Mouse (Mus musculus) liver, embryonic 16.5 days (tissue): ENCODE data around the gene Atp2b2. TPM values are rescaled to one million over a fixed set of nuclear protein-coding genes. Genes with fewer than 3 reads are reported as not detected.

ENCODE experiments used
- ATAC-seq: fragments of 200-750 bp; cut with Nextera tagmentation; 2 replicates; pipeline ENCODE4 v1.8.0; 2017; ENCODE audit warnings: low read depth, mild to moderate bottlenecking, moderate number of reproducible peaks, moderate library complexity
- H3K27ac ChIP-seq: fragments of 300-500 bp; sonication (generic); 2 replicates; pipeline ENCODE4 v1.5.1; 2014; ENCODE audit warnings: mild to moderate bottlenecking, low read length
- H3K27me3 ChIP-seq: fragments of 300-500 bp; sonication (generic); 2 replicates; pipeline ENCODE4 v1.6.1; 2014; ENCODE audit warnings: low read depth, low read length, mixed read lengths; ENCODE audit not compliant: control insufficient read depth, insufficient read depth
- H3K36me3 ChIP-seq: fragments of 300-500 bp; sonication (generic); 2 replicates; pipeline ENCODE4 v1.6.1; 2014; ENCODE audit warnings: mild to moderate bottlenecking; ENCODE audit not compliant: control insufficient read depth, insufficient read depth
- H3K4me1 ChIP-seq: fragments of 300-500 bp; sonication (generic); 2 replicates; pipeline ENCODE4 v1.6.1; 2014; ENCODE audit warnings: low read depth, low read length, mixed read lengths; ENCODE audit not compliant: control insufficient read depth
- H3K4me2 ChIP-seq: fragments of 300-500 bp; sonication (generic); 2 replicates; pipeline ENCODE4 v1.6.1; 2014; ENCODE audit warnings: low read depth, low read length, mixed read lengths
- H3K4me3 ChIP-seq: fragments of 300-500 bp; sonication (generic); 2 replicates; pipeline ENCODE4 v1.5.1; 2014; ENCODE audit warnings: low read depth, mild to moderate bottlenecking, low read length
- H3K9ac ChIP-seq: fragments of 300-500 bp; sonication (generic); 2 replicates; pipeline ENCODE4 v1.6.1; 2014; ENCODE audit warnings: low read depth, low read length
- H3K9me3 ChIP-seq: fragments of 300-500 bp; sonication (generic); replicated peaks from 2 replicates; pipeline ENCODE4 v1.6.1; 2016; ENCODE audit warnings: low read length; ENCODE audit not compliant: control insufficient read depth
- WGBS: fragments of 180-500 bp; shearing (Covaris S2); extraction: QIAGEN DNeasy Blood & Tissue Kit; methylation state at CpG from one replicate; pipeline ENCODE4 v1.1.7; 2014; ENCODE audit not compliant: insufficient replicate concordance; 5-methylcytosine and 5-hydroxymethylcytosine counted together
- polyA plus RNA-seq: library from polyadenylated mRNA; unstranded; fragments of >200 nt; fragmentation: Nextera tagmentation; extraction: Ambion mirVana; gene quantifications from 2 replicates; pipeline ENCODE4 v1.2.1, GENCODE M21; 2015

Atp2b2 gene
- polyA plus RNA-seq, 1 experiment from 2014 or later: 2.6 TPM

- Histone ChIP-seq H3K4me1 (no peaks in the 10 kb centered on the region), H3K27ac (no peak overlapping the region), H3K9me3 (no peaks in the 10 kb centered on the region), H3K27me3 (peaks cover 11% of the 10 kb centered on the region), H3K9ac (no peak overlapping the region), H3K4me3 (no peak overlapping the region), H3K36me3 (no peaks in the 10 kb centered on the region), H3K4me2 (no peak overlapping the region)
- ATAC-seq: no peak
- 59% methylated on average over 3 of the region's 3 CpGs for WGBS
Observed at GRCm38 (mm10) chr6:114035704-114036103, 6.7 kb downstream of the Atp2b2 start.

DNA sequence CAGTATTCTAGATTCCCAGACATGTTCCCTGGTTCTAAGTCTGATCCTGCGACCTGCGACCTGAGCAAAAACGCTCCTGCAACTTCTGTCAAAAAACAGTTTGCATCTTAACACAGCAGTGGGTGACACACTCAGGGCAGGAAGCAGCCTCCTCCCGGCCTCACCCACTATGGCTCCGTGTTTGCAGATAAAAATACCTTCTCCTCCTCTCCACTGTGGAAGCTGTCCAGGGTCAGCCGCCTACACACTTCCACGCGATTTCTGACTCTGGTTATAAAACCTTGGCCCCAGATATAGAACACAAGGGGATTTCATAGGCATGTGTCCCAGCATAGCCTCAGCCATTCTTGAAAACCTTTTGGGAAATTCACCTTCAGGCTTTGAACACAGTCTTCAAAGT, 9.6 kb downstream of the Atp2b2 start:
- H3K36me3 ChIP-seq: no peaks in the 10 kb centered on the region
- no peak for ATAC-seq
- no peak overlapping the region for H3K27ac ChIP-seq
- peaks cover 1% of the 10 kb centered on the region; the same call in 1 of the 2 replicates for H3K27me3 ChIP-seq
- no peaks in the 10 kb centered on the region for H3K4me1 ChIP-seq
- no peak overlapping the region for H3K9ac ChIP-seq
- H3K9me3 ChIP-seq: no peaks in the 10 kb centered on the region
- H3K4me2 ChIP-seq: no peak overlapping the region
- no peak overlapping the region for H3K4me3 ChIP-seq
- 43% methylated on average over 8 of the region's 8 CpGs for WGBS

- 49% methylated on average over 2 of the region's 2 CpGs for WGBS
- H3K27me3 ChIP-seq: no peaks in the 10 kb centered on the region
- H3K4me1 ChIP-seq: no peaks in the 10 kb centered on the region
- no peaks in the 10 kb centered on the region for H3K9me3 ChIP-seq
- H3K4me3 ChIP-seq: no peak overlapping the region
- H3K27ac ChIP-seq: no peak overlapping the region
- no peaks in the 10 kb centered on the region for H3K36me3 ChIP-seq
- H3K4me2 ChIP-seq: no peak overlapping the region
- ATAC-seq: no peak
- no peak overlapping the region for H3K9ac ChIP-seq
Observed at GRCm38 (mm10) chr6:114023794-114024193, 18.6 kb downstream of the Atp2b2 start.

- H3K27me3 ChIP-seq: no peaks in the 10 kb centered on the region; the same call in 1 of the 2 replicates
- no peak overlapping the region for H3K27ac ChIP-seq
- no peaks in the 10 kb centered on the region for H3K4me1 ChIP-seq
- no peaks in the 10 kb centered on the region for H3K9me3 ChIP-seq
- no peak for ATAC-seq
- H3K9ac ChIP-seq: no peak overlapping the region
- H3K4me3 ChIP-seq: no peak overlapping the region
- H3K36me3 ChIP-seq: no peaks in the 10 kb centered on the region
- 69% methylated on average over 9 of the region's 9 CpGs for WGBS
- H3K4me2 ChIP-seq: no peak overlapping the region
Observed at GRCm38 (mm10) chr6:114022104-114022503, 20.3 kb downstream of the Atp2b2 start.

DNA sequence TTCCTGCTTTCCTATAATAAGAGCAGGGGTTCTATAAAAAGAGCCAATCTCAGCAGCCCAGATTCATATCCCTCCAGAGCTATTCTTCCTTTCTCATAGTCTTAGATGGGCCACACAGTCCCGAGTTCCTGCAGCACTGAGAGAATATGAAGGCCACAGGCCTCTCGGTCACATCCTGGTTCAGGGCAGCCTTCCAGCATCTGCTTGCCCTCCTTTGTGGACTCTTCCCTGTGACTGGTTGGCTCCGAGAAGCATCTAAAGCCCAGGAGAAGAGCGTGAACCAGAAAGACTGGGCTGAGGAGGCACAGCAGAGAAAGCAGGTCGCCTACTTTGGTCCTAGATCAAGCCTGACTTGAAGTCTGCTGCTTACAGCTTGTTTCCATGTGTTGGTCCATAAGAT, 28.6 kb downstream of the Atp2b2 start:
- H3K9me3 ChIP-seq: no peaks in the 10 kb centered on the region
- 50% methylated on average over 5 of the region's 5 CpGs for WGBS
- H3K27ac ChIP-seq: no peak overlapping the region
- no peak overlapping the region for H3K4me3 ChIP-seq
- no peak overlapping the region for H3K4me2 ChIP-seq
- H3K27me3 ChIP-seq: no peaks in the 10 kb centered on the region; the same call in none of the 2 replicates
- no peak overlapping the region for H3K9ac ChIP-seq
- no peaks in the 10 kb centered on the region for H3K4me1 ChIP-seq
- H3K36me3 ChIP-seq: no peaks in the 10 kb centered on the region
- no peak for ATAC-seq

DNA sequence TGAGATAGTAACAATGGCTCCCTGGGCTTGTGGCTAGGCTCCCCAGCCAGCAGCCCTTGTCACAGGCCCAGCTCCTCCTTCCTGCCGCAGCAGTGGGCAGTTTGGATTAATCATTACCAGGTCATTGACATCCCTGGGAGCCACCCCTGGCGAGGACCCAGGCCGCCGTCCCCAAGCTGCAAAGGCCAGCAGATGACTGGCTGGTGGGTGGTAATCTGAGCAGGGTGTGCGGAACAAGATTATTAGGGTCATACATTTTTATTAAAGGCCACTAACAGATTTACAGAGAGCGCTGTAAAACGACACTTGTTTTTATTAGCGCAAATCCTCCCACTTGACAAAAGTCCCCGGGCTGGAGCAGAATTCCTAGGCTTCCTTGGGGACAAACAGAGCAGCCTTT, 29.6 kb downstream of the Atp2b2 start:
- WGBS: 27% methylated on average over 9 of the region's 9 CpGs
- Histone ChIP-seq H3K4me2 (no peak overlapping the region), H3K4me1 (no peaks in the 10 kb centered on the region)

GRCm38 (mm10) chr6:114011976-114012375, 30.4 kb downstream of the Atp2b2 start:
- Histone ChIP-seq H3K4me1 (no peaks in the 10 kb centered on the region), H3K27me3 (no peaks in the 10 kb centered on the region; the same call in none of the 2 replicates), H3K9me3 (no peaks in the 10 kb centered on the region), H3K27ac (no peak overlapping the region), H3K4me3 (no peak overlapping the region), H3K36me3 (no peaks in the 10 kb centered on the region), H3K9ac (no peak overlapping the region), H3K4me2 (no peak overlapping the region)
- WGBS: 63% methylated on average over 6 of the region's 6 CpGs
- no peak for ATAC-seq

More for the DNA sequence above, 29.6 kb downstream of the Atp2b2 start:
- no peaks in the 10 kb centered on the region for H3K36me3 ChIP-seq
- no peaks in the 10 kb centered on the region; the same call in none of the 2 replicates for H3K27me3 ChIP-seq
- peak; percentile 60; the same call in 1 of the 2 replicates for ATAC-seq
- H3K9me3 ChIP-seq: no peaks in the 10 kb centered on the region
- H3K4me3 ChIP-seq: no peak overlapping the region
- no peak overlapping the region for H3K9ac ChIP-seq
- H3K27ac ChIP-seq: no peak overlapping the region

GRCm38 (mm10) chr6:114003796-114004195, 38.6 kb downstream of the Atp2b2 start:
- no peak overlapping the region for H3K27ac ChIP-seq
- no peaks in the 10 kb centered on the region for H3K9me3 ChIP-seq
- H3K4me1 ChIP-seq: no peaks in the 10 kb centered on the region
- peaks cover 3% of the 10 kb centered on the region; the same call in 1 of the 2 replicates for H3K27me3 ChIP-seq
- 26% methylated on average over 3 of the region's 3 CpGs for WGBS
- H3K4me2 ChIP-seq: no peak overlapping the region
- H3K36me3 ChIP-seq: no peaks in the 10 kb centered on the region
- H3K9ac ChIP-seq: no peak overlapping the region
- no peak for ATAC-seq
- H3K4me3 ChIP-seq: no peak overlapping the region

GRCm38 (mm10) chr6:114000928-114001327, 41.5 kb downstream of the Atp2b2 start:
- H3K27ac ChIP-seq: no peak overlapping the region
- no peak overlapping the region for H3K4me3 ChIP-seq
- no peak overlapping the region for H3K4me2 ChIP-seq
- H3K27me3 ChIP-seq: no peaks in the 10 kb centered on the region
- WGBS: 57% methylated on average over 6 of the region's 6 CpGs
- no peak for ATAC-seq
- no peak overlapping the region for H3K9ac ChIP-seq
- no peaks in the 10 kb centered on the region for H3K36me3 ChIP-seq
- H3K9me3 ChIP-seq: no peaks in the 10 kb centered on the region
- H3K4me1 ChIP-seq: no peaks in the 10 kb centered on the region
